Mouse (Mus musculus) bone marrow, adult 2 months (tissue): ENCODE measurements around the gene Ubqln1.

Experiments
- CTCF ChIP-seq: fragments of 200-500 bp; IDR thresholded peaks from 2 replicates; pipeline ENCODE4 v1.5.1; 2011; ENCODE audit warnings: low read length, control low read depth; ENCODE audit not compliant: control insufficient read depth, insufficient read depth
- POLR2A ChIP-seq: fragments of 200-500 bp; IDR thresholded peaks from 2 replicates; pipeline ENCODE4 v1.6.1; 2011; ENCODE audit warnings: low read depth, mild to moderate bottlenecking, control low read depth, low read length, borderline replicate concordance; ENCODE audit not compliant: control insufficient read depth

DNA sequence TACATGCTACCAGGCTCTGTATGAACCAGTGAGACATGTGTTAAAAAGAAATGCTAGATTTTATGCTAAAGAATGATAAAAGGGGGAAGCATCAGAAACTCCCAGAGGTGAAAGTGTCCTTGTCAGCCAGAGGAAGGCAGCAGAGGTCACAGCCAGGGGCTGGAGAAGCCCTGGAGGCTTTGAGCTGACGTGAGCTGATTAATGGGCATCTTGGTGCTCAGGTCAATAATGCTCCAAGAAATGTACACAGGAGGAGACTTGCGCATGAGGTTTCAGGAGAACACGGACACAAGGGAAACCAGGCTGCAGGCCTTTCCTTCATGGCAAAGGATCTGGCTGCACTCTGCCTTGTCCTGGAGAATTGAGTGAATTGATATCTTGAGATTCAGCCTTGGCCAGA, 27.7 kb downstream of the Ubqln1 start:
- no peak for TF ChIP-seq POLR2A
- no peak for TF ChIP-seq CTCF
